Mouse (Mus musculus) brain, embryonic 14.5 days (tissue): Measurements from ENCODE around the gene Gypa.

Source experiments
- CTCF ChIP-seq: fragments of 200-500 bp; IDR thresholded peaks from 2 replicates; pipeline ENCODE4 v1.5.1; 2012; ENCODE audit warnings: inconsistent platforms, mild to moderate bottlenecking, moderate library complexity, borderline replicate concordance; ENCODE audit not compliant: insufficient read depth, insufficient read length; ENCODE audit errors: extremely low read depth
- POLR2A ChIP-seq: fragments of 200-500 bp; IDR thresholded peaks from 2 replicates; pipeline ENCODE4 v1.6.1; 2012; ENCODE audit warnings: mild to moderate bottlenecking, inconsistent platforms, borderline replicate concordance; ENCODE audit not compliant: poor library complexity, insufficient read depth, insufficient read length, severe bottlenecking; ENCODE audit errors: extremely low read depth

DNA sequence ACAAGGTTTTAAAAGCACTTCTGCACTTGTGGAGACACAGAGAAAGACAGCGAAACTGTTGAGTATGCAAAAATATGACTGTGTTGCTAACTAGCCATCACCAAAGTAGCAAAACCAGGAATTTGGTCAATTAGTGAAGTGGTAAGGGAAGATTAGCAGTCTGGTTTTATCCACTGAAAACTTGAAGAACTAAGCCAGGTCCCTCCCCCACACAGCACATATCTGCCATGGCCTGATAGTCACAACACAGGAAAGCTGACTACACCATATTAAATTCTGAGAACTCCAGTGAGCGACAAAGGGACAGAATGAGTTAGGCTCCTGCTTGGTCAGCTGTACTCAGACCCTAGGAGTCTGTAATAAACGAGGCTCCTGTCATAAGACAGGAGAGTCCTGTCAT lies 57.7 kb downstream of the Gypa start:
- TF ChIP-seq CTCF = no peak
- no peak for TF ChIP-seq POLR2A
